Mouse (Mus musculus): Measurements from ENCODE around the gene Jrkl. TPM values are rescaled to one million over a fixed set of nuclear protein-coding genes. Genes with fewer than 3 reads are reported as not detected.
A peak's percentile ranks its signal among the peaks of the same experiment; 100 is the strongest.

Gene Jrkl
- total RNA-seq (2015; ENCODE audit: low replicate concordance) (5.2 and 8.6 TPM in 2 replicates), total RNA-seq (2017; ENCODE audit: low replicate concordance) (6.2 and 6.4 TPM in 2 replicates)

DNA sequence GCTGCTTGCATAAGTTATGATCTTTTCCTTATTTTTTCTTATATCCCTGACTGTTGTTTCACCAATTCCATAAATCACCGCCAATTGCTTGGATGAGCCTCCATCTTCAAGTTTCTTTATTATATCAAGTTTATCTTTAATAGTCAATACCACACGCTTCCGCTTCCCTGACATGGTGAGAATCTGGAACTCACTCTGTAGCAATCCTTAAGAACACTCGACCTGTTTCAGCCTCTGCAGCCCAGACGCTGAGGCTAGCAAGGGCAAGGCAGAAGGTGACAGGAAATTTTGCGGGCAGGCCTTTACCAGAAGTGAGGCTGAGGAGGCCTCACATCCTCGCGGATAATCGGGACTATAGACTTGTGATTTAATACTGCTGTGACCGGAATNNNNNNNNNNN is at the start of gene Jrkl:
Gene Jrkl, minus strand, starts transcription at position 349 of the 400 bp plus-strand sequence.
- ATAC-seq (replicated peaks; ENCODE audit: low FRiP score, poor library complexity, severe bottlenecking), result peak; percentile 40; the same call in 1 of the 2 replicates

DNA sequence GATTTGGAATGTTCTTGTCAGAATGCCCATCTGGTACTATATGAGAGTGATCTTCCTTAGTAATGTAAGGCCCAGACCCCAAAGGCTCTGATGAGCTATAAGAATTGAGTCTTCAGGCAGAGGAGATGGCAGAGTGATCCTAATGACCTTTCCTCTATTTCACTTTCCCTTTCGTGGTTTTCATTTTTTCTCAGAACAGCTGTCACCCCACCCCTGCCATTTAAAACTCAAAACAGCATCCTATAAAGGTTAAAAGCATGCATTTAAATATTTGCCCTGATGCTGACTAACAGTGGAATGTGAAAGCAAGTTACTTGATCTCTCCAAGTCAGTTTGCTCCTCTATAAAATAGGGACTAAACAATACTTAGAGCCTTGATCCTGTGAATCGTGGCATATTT is 41.9 kb upstream of the Jrkl start:
- ATAC-seq (replicated peaks; ENCODE audit: low FRiP score, poor library complexity, severe bottlenecking), result no peak

DNA sequence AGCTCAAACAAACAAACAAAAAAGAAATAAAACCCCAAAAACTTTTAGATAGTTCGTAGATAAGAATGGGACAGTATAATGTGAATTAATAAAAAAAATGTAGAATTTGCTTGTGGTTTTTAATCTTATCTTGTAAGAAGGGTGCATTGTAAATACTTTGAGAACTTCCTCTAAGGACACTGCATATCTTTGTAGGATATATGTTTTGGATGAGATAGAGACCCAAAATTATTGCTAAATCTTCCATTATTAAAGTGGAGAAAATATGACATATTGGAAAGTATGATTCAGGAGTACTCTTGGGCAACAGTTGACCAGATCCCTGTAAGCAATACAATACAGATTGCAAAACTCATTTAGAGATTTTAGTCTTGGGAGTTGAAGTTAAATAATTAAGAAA is 27.6 kb upstream of the Jrkl start:
- ATAC-seq (replicated peaks; ENCODE audit: low FRiP score, poor library complexity, severe bottlenecking), result no peak

DNA sequence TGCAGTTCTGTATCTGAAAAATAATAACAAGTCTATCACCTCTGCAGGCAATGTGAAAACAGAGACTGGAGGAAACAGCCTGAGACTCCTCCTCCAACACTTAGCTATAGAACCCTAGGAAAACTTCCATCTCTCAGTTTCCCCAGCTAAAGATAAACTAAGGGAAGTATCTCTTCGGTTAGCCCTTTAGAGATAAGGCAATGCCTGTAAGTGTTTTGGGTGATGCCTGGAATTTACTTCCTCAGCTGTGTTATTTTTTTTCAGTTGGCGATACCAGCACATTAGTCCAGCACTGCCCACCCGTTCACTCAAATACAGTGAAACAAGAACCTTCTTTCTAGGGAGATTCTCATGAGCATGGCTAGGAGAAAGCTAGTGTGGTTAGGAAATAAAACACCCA is 15.4 kb upstream of the Jrkl start:
- ATAC-seq (replicated peaks; ENCODE audit: low FRiP score, poor library complexity, severe bottlenecking), result no peak

DNA sequence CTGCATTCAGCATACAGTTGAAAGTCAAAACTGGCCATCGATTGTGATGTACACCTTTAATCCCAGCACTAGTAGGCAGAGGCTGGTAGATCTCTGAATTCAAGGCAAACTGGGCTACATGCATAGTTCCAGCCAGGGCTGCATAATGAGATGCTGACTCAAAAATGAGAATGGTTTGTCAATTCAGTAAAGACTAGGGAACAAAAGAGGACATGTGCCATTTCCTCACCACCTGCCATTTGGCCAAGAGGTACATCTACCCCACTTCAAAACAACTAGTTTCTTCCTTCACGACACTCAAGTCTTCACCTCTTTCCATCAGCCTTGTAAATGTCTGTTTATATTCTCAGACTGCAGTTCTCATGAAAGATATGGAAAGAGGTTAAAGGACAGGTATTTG is 12.5 kb upstream of the Jrkl start:
- no peak for ATAC-seq (replicated peaks; ENCODE audit: low FRiP score, poor library complexity, severe bottlenecking)

DNA sequence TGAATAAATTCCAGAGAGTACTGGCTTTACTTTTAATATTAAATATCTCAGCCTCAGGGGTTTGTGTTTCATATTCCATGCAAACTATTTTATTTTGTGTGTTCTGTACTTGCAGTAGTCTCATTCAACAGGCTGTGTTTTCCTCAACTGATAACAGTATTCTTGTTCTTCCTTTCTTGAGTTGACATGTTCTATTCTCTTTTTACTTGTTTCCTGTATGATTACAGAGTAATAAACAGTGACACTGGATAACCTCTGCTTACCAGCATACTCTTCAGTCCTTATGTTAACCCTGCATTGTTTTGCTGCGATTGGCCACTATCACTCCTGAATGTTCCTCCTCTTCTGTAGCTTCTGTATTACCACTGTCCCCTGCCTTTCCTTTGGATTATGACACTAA is 11.1 kb upstream of the Jrkl start:
- ATAC-seq (replicated peaks; ENCODE audit: low FRiP score, poor library complexity, severe bottlenecking), result no peak

DNA sequence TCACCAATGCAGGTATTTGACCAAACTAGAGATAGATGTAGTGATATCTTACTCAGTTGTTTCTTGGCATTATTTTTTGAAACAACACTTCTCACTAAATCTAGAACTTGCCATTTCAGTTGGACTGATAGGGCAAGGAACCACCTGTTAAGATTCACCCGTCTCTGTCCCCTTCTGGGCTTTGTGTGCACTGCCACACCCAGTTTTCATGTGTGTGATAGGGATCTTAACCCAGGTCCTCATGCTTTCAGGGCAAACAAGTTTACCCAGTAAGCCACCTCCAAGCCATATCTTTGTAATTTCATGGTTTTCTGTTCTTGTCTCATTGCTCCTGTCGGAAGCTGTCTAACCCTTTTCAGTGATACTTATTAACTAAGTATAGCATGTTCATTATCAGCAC is 5.6 kb upstream of the Jrkl start:
- ATAC-seq (replicated peaks; ENCODE audit: low FRiP score, poor library complexity, severe bottlenecking), result no peak

DNA sequence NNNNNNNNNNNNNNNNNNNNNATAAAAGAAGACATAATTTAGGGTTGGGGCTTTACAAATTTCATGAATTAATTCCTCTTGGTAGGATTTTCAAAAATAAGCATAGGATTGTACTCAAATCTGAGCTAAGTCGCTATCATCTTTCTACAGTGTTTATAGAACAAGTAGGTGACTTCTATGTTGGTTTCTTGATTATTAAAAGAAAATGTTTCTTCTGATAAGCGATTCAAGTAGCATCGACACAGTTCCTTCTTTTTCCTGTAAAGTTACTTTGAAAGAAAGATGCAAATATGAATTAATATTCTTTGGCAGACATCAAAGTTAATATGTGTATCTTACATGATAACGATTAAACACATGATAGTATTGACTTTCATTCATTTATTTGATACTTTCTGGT is 2.5 kb upstream of the Jrkl start:
- no peak for ATAC-seq (replicated peaks; ENCODE audit: low FRiP score, poor library complexity, severe bottlenecking)

DNA sequence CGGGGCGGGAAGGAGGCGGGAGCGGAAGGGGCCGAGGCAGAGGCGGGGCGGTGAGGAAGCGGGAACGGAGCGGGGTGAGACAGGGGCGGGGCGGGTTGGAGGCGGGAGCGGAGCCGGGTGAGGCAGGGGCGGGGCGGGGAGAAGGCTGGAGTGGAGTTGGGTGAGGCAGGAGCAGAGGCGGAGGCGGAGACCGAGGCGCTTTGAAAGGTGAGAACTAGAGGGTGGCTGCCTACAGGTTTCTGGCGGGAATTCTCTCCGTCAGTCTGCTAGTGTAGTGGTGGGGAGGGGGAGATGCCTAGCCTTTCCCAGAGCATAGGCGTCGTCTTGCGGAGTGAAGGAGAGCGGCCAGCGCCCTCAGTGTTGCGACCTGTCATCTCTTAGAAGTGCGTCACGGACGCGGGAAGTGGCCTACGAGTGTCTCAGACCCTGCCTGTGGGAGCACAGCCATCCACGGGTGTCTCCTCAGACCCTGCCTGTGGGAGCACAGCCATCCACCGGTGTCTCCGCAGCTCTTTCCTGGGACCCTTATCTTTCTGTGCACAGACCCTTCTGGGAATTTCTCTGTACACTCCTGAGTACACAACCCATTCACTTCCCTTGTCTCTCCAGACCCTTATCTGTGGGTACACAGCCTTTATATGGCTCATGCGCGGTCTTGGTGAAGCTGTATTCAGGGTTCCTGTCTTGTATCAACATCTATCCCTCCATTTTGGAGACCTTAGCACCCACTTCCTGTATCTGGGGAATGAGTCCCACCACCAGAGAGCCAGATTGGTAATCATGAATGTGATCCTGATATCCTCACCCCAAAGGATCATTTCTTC is 1.4 kb upstream of the Jrkl start, which contains the start of gene Ccdc82:
Gene Ccdc82, plus strand, starts transcription at position 141 of the 824 bp plus-strand sequence.
- ATAC-seq (replicated peaks; ENCODE audit: low FRiP score, poor library complexity, severe bottlenecking), result peak; percentile 99

DNA sequence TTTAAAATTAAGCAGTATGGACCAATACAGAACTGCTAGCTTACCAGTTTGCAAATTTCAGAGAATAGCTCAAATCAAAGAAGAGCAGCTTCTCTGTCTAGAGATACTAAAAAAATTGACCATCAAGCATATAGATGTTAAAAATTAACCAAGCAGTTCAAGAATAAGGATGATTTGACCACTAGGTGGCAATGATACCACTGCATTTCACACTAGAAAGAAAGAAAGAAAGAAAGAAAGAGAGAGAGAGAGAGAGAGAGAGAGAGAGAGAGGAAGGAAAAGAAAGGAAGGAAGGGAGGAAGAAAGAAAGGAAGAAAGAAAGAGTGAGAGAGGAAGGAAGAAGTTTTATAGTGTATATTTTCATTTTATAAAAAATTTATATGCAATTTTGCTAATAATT is 3.3 kb downstream of the Jrkl start:
- no peak for ATAC-seq (replicated peaks; ENCODE audit: low FRiP score, poor library complexity, severe bottlenecking)

DNA sequence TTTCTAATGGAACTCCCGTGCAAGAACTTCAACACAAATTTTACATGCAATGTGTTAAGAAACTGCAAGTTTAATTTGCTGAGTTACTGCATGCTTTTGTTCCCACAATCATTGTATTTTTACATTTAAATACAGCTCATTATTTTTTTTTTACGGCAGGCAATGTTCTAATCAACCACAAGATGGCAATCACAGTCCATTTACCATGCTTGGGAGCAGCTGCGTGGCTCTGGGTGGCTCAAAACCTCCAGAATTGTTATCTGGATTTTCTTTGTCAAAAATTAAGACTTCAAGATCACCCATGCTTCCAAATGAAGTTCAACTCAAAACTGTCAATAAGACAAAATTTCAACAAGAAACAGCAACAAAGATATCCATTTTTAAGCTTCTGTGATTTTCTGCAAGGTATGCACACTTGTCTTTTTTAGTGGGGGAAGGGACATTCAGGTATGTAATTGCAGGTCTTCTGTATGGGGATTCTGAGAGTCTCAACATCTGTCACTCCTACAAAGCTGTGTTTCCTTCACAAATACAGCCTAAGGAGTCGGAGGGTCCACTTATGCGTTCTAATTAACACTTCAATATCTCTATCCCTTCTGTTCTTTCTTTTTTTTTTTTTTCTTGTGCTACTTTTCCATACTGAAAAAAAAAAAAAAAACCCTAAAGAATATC is 13.9 kb downstream of the Jrkl start:
- no peak for ATAC-seq (replicated peaks; ENCODE audit: low FRiP score, poor library complexity, severe bottlenecking)

DNA sequence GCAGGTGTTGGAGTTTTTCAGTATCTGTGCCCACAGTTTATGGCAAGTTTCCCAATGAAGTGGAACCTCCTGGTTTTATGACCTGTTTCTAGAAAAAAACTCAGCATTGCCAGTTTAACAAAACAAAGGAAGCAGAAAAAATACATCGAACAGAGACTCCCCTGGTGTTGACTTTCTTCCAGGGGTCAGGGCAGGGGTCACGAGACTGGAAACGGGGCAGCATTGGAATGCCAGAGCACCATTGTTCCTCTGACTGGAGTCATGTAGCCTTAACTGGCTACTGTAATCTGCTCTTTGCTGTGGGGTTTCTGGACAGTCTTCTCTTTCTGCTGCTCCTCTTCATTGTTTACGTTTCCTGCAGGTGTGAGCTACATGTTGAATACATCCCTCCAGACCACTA is 15.1 kb downstream of the Jrkl start:
- no peak for ATAC-seq (replicated peaks; ENCODE audit: low FRiP score, poor library complexity, severe bottlenecking)

DNA sequence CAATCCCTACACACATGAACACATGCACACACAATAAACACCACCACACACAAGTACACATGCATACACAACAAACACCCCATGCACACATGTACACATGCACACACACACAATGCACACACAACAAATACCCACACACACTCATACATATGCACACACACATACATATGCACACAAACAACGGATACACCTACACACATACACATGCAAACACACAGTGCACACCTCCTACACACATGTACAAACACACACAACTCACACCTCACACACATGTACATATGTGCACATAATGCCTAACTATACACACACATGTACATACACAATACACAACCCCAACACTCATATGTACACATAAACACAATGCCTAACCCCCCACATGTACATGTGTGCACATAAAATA is 19.8 kb downstream of the Jrkl start:
- ATAC-seq (replicated peaks; ENCODE audit: low FRiP score, poor library complexity, severe bottlenecking), result no peak

DNA sequence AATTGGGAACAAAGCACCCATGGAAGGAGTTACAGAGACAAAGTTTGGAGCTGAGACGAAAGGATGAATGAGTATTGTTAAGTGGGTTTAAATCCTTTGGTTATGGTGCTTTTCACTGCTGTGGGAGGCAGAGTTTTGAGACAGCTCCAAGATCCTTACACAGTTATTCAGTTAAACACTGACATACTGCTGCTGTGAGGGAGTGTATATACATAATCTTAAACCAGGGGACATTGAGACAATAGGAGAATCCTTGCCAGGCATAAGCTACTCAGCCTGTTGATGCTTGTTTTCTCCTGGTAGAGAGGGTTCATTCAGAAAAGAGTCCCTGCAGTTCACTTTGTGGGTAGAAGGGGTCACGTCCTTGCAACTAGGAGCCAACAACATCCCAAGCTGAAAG is 39.3 kb downstream of the Jrkl start:
- ATAC-seq (replicated peaks; ENCODE audit: low FRiP score, poor library complexity, severe bottlenecking), result no peak

DNA sequence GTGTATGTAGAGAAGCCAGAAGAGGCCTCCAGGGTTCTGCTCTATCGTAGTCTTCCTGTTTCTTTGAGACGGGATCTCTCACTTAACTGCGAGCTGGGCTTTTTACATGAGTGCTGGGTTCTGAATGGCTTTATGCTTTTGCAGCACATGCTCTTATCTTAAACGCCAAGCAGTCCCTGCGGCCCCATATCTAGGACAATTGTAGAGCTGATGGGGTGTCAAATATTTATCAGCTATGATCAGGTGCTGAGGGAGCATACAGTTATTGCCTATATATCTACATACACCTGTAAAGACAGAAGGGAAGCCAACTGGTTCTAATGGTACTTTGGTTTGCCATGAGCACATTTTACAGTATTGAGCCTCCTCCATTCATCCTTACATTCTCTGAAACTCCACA is 41.9 kb downstream of the Jrkl start:
- no peak for ATAC-seq (replicated peaks; ENCODE audit: low FRiP score, poor library complexity, severe bottlenecking)

DNA sequence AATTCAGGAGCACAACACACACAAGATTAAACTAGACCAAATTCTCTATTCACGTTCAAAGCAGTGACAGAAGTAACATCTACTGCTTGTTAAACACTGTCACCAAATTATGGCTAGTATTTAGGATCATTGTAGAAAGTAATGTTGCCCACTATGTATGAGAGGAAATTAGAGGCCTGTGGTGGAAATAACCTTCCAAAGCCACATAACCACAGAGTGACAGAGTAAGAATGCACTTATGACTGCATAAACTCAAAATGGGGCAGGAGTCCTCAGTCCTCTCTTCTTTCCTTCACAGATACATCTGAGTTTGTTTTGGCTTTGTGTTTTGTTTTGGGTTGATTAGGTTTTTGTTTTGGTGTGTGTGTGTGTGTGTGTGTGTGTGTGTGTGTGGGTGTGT is 42.5 kb downstream of the Jrkl start:
- no peak for ATAC-seq (replicated peaks; ENCODE audit: low FRiP score, poor library complexity, severe bottlenecking)

DNA sequence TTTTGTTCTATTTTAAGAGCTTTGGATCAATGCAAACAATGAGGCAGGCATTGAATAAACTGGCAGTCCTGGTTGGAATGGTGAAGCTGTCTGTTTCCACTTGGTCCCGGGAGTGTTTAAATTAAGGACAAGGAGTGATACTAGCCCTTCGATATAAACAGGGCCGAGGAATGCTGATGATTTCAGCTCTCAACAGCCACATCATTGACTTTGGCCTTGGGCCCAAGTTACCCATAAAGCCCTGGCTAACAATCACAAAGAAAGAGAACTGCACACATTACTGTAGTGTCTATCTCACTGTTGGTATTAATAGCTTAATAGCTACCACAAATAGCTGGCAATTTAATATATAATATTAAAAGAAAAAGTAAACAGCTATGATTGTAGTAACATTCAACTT is 45.5 kb downstream of the Jrkl start:
- no peak for ATAC-seq (replicated peaks; ENCODE audit: low FRiP score, poor library complexity, severe bottlenecking)

DNA sequence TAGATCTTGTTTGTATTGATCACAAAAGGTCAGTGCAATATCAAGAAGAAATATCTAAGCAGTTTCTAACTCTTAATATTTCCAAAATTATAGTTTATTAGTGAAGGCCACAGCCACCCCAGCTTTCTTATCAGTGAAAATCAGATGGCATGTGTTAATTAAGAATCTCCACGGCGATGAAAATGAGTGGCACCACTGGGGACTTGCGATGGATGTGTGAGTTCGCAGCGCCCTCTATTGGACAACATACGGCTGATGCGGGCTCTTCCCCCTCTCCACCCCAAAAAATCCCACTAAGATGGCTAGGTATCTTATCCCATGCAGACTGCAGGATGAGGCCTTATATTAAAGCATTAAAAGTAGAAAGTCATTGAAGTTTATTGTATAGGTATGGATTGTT is 49.9 kb downstream of the Jrkl start:
- ATAC-seq (replicated peaks; ENCODE audit: low FRiP score, poor library complexity, severe bottlenecking), result no peak

DNA sequence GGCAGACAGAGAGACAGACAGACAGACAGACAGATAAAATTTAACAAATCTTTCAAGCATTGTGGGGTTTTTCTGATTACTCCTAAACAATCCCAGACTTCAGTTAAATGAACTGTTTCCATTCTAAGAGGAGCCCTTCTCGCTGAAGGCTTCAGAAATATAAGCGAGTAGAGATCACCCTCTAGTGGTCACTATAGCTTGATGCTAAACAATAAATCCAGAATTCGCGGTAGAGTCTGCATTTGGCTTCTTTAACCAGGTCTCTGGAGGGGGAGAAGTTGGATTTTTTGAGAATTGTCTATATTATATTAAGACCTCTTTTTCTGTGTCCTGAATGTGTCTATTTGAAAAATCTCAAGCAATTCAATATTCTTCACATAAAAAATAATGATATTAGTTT is 50.4 kb downstream of the Jrkl start:
- ATAC-seq (replicated peaks; ENCODE audit: low FRiP score, poor library complexity, severe bottlenecking), result no peak

DNA sequence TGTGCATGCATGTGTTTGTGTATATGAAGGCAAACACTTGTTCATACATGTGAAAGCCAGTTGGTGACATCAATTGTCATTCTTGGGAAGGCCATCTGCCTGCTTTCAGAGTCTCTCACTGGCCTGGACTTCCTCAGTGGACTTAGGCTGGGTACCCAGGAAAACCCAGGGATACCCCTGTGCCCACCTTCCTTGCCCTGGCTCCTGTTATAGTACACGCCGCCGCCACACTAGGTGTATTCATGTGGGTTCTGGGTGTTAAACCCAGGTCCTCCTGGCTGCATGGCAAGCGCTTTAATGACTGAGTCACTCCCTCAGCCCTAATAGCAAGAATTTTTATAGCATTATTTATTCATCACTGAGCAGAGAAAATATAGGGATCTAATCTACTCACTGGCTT is 51.0 kb downstream of the Jrkl start:
- no peak for ATAC-seq (replicated peaks; ENCODE audit: low FRiP score, poor library complexity, severe bottlenecking)

Measured in erythroblast, adult 5-6 weeks (primary cell).